Mouse (Mus musculus) heart, adult 10 weeks (tissue): ENCODE results near the gene Cdc20b. TPM values are rescaled to one million over a fixed set of nuclear protein-coding genes. Genes with fewer than 3 reads are reported as not detected.

ENCODE experiments used
- polyA plus RNA-seq: library from polyadenylated mRNA; stranded (reverse); fragments of 350-450 nt; fragmentation: Illumina TruSeq; extraction: RNeasy Lipid Tissue Mini Kit (QIAGEN cat#74804); gene quantifications from one replicate; pipeline ENCODE4 v1.2.3, GENCODE M21; 2014; ENCODE audit warnings: low read depth, low replicate concordance

The Cdc20b gene
- polyA plus RNA-seq = not detected

DNA sequence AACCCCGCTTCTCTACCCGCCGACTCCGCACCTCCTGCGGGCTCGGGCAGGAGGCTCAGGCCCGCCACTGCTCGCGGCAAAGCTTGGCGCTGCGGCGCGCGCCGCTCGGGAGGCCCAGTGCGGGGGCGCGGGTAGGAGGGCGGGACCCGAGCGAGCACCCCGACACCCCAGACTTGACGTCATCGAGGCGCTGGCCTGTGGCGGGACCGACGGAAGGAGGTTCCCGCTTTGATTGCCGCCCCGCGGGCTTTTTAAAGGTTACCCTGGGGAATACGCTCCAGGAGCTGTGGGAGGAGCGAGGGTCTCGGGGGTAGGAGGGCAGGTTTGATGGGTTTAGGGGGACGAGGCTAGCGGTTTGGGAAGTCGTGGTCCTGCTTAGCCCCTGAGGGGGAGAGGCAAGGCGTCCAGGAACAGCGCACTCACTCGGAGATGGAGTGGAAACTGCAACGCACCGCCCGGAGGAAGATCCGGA, at the start of gene Cdc20b:
Gene Cdc20b (plus strand): TSS at position 162 of the 472 bp plus-strand sequence.

DNA sequence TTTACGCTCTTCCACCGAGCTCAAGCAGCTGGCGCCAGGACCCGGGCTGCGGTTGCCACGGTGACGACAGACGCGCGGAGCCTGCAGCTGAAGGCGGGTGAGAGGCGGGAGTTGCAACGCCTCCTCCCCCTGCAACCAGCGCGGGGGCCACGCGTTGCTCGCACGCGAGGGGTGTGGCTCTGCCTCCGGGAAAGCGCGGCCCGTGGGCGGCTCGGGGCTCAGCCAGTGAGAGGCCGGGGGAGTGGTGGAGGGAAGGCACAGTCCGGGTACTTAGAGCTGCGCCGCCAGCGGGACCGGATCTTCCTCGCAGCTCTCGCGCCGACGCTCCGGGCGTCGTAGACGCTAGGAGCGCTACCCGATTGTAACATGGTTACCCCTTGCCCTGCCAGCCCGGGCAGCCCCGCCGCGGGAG, 47.4 kb upstream of the Cdc20b start, which contains the start of gene Ccno:
Gene Ccno (plus strand): TSS at position 271 of the 412 bp plus-strand sequence.

GRCm38 (mm10) chr13:112993531-112994152, 41.3 kb upstream of the Cdc20b start, which contains the start of gene Mcidas:
TSS of gene Mcidas (plus strand) at chr13:112993845.

GRCm38 (mm10) chr13:113046211-113046883, 11.4 kb downstream of the Cdc20b start, which contains the start of gene Gpx8:
TSS of gene Gpx8 (minus strand) at chr13:113046410.

DNA sequence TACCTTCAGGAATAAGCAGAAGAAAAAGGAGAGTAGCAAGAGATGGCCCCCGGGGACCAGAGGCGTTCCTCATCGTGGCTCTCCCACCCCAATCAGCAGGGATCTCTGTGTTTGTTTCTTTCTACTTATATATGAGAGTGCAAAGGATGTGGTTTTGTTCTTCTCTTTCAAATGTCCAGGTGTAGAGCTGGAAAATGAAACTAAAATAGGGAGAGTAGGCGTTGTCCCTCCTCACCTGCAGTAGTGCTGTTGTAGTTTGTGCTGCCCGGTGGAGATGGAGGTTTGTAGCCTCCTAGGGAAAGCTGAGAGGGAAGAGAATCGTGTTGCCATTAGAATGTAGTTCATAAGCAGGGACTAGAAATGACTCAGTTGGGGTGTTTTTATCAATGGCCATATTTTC, 66.0 kb downstream of the Cdc20b start, which contains the start of gene Gzma:
Gene Gzma (minus strand): TSS at position 103 of the 400 bp plus-strand sequence.

Other genes with a start within 250 kb of the Cdc20b start
- 83.8 TPM for gene Plpp1, start 234.3 kb upstream of the Cdc20b start, polyA plus RNA-seq
- 29.5 TPM for gene Mtrex, start 107.7 kb upstream of the Cdc20b start, polyA plus RNA-seq
- gene Dhx29, start 107.7 kb upstream of the Cdc20b start, polyA plus RNA-seq = 11.3 TPM
- gene Ccno, start 47.3 kb upstream of the Cdc20b start, polyA plus RNA-seq = not detected
- not detected for gene Mcidas, start 41.3 kb upstream of the Cdc20b start, polyA plus RNA-seq
- 45.1 TPM for gene Gpx8, start 11.3 kb downstream of the Cdc20b start, polyA plus RNA-seq
- not detected for gene Gzma, start 65.9 kb downstream of the Cdc20b start, polyA plus RNA-seq
- gene Esm1, start 174.5 kb downstream of the Cdc20b start, polyA plus RNA-seq = 1.1 TPM
- not detected for gene Gzmk, start 190.8 kb downstream of the Cdc20b start, polyA plus RNA-seq